Mouse (Mus musculus) intestine, embryonic 14.5 days (tissue): ENCODE results near the gene Zfp791. TPM values are rescaled to one million over a fixed set of nuclear protein-coding genes. Genes with fewer than 3 reads are reported as not detected.

Source experiments
- microRNA-seq: library from miRNA; unstranded; fragments of <30 nt; microRNA quantifications from one replicate; pipeline ENCODE4, GENCODE M21; 2016
- polyA plus RNA-seq: library from polyadenylated mRNA; unstranded; fragments of >200 nt; fragmentation: Nextera tagmentation; extraction: Ambion mirVana; gene quantifications from 2 replicates; pipeline ENCODE4 v1.2.1, GENCODE M21; 2014

Gene Zfp791
- polyA plus RNA-seq, 1 experiment from 2014 or later, result 2.2 TPM

Small RNAs within 50 kb of the gene (microRNA-seq; reads per million reads assigned to microRNA genes)
- gene Gm23388, result 0.34 reads per million
- gene Mir7070, result 1.1 reads per million, percentile 9 among the genes with 10 or more reads in this experiment

Other genes with a start within 250 kb of the Zfp791 start
- 35.7 and 37.8 TPM in 2 replicates for gene Gcdh, start 229.2 kb downstream of the Zfp791 start, polyA plus RNA-seq
- 0.77 and 1.8 TPM in 2 replicates for gene Klf1, start 221.2 kb downstream of the Zfp791 start, polyA plus RNA-seq
- 8.3 and 8.6 TPM in 2 replicates for gene Dnase2a, start 214.5 kb downstream of the Zfp791 start, polyA plus RNA-seq
- 2.3 and 2.6 TPM in 2 replicates for gene Mast1, start 185.7 kb downstream of the Zfp791 start, polyA plus RNA-seq
- 0.09 TPM in 1 of 2 replicates, not detected in the other for gene Rtbdn, start 176.1 kb downstream of the Zfp791 start, polyA plus RNA-seq
- not detected in 2 replicates for gene Gm49661, start 153.7 kb downstream of the Zfp791 start, polyA plus RNA-seq
- gene Prdx2, start 153.5 kb downstream of the Zfp791 start, polyA plus RNA-seq, result 771 and 821 TPM in 2 replicates
- 132 and 141 TPM in 2 replicates for gene Rnaseh2a, start 153.3 kb downstream of the Zfp791 start, polyA plus RNA-seq
- 14.4 and 17.2 TPM in 2 replicates for gene Junb, start 144.4 kb downstream of the Zfp791 start, polyA plus RNA-seq
- gene Hook2, start 132.5 kb downstream of the Zfp791 start, polyA plus RNA-seq, result 36.0 and 40.7 TPM in 2 replicates
- not detected in 2 replicates for gene Best2, start 108.6 kb downstream of the Zfp791 start, polyA plus RNA-seq
- 95.9 and 105 TPM in 2 replicates for gene Asna1, start 97.8 kb downstream of the Zfp791 start, polyA plus RNA-seq
- 115 and 143 TPM in 2 replicates for gene Trir, start 96.3 kb downstream of the Zfp791 start, polyA plus RNA-seq
- 15.5 and 15.7 TPM in 2 replicates for gene Tnpo2, start 86.2 kb downstream of the Zfp791 start, polyA plus RNA-seq
- gene Fbxw9, start 63.0 kb downstream of the Zfp791 start, polyA plus RNA-seq, result 26.2 and 26.9 TPM in 2 replicates
- 0.71 TPM in 1 of 2 replicates, not detected in the other for gene Gm5741, start 55.1 kb downstream of the Zfp791 start, polyA plus RNA-seq
- gene Dhps, start 51.3 kb downstream of the Zfp791 start, polyA plus RNA-seq, result 63.8 and 67.5 TPM in 2 replicates
- gene Wdr83os, start 42.4 kb downstream of the Zfp791 start, polyA plus RNA-seq, result 142 and 156 TPM in 2 replicates
- 43.2 and 44.2 TPM in 2 replicates for gene Wdr83, start 41.8 kb downstream of the Zfp791 start, polyA plus RNA-seq
- 41.7 and 46.7 TPM in 2 replicates for gene Man2b1, start 39.8 kb downstream of the Zfp791 start, polyA plus RNA-seq
- not detected in 2 replicates for gene Cks1brt, start 28.8 kb upstream of the Zfp791 start, polyA plus RNA-seq
- gene Olfr371, start 102.9 kb upstream of the Zfp791 start, polyA plus RNA-seq, result not detected in 2 replicates
- gene Orc6, start 176.5 kb upstream of the Zfp791 start, polyA plus RNA-seq, result 124 and 126 TPM in 2 replicates
- gene Vps35, start 176.7 kb upstream of the Zfp791 start, polyA plus RNA-seq, result 138 and 147 TPM in 2 replicates